Mouse (Mus musculus) testis, adult 2 months (tissue): ENCODE measurements around the gene D6Ertd527e.

ENCODE experiments used
- CTCF ChIP-seq: fragments of 200-500 bp; IDR thresholded peaks from 2 replicates; pipeline ENCODE4 v1.5.1; 2012; ENCODE audit warnings: low read depth, mild to moderate bottlenecking, inconsistent platforms, low read length, moderate library complexity; ENCODE audit not compliant: control insufficient read depth, insufficient read depth, insufficient replicate concordance
- POLR2A ChIP-seq: fragments of 200-500 bp; IDR thresholded peaks from 2 replicates; pipeline ENCODE4 v1.6.1; 2012; ENCODE audit warnings: low read depth, mild to moderate bottlenecking, inconsistent platforms, low read length, moderate library complexity; ENCODE audit not compliant: control insufficient read depth

DNA sequence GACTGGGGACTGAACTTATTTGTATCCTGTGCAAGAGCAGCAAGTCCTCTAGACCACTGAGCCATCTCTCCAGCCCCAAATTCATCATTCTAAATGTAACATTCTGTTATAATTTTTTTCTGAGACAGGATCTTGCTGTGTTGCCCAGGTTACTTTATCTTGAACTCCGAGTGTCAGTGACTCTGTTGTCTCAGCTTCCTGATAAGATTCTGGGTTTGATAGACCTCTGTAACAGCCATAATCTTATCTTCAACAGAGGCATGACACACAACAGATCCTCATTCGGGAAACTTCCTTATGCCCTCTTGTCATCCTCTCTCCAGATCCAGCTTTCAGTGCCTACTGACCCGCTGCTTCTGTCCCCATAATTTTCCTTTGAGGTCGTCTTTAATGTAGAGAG, 31.8 kb upstream of the D6Ertd527e start:
- no peak for TF ChIP-seq CTCF
- no peak for TF ChIP-seq POLR2A
